Mouse (Mus musculus) thymus, postnatal 0 days (tissue): ENCODE data around the gene Mxd3. TPM values are rescaled to one million over a fixed set of nuclear protein-coding genes. Genes with fewer than 3 reads are reported as not detected.

Experiments
- polyA plus RNA-seq: library from polyadenylated mRNA; unstranded; fragments of >200 nt; fragmentation: Nextera tagmentation; extraction: Ambion mirVana; gene quantifications from 2 replicates; pipeline ENCODE4 v1.2.1, GENCODE M21; 2015

Gene Mxd3
- polyA plus RNA-seq, 1 experiment from 2014 or later = 66.6 TPM

Other genes starting within 250 kb of the Mxd3 start
- gene Uimc1, start 229.5 kb downstream of the Mxd3 start, polyA plus RNA-seq = 26.9 and 29.5 TPM in 2 replicates
- 13.0 and 14.1 TPM in 2 replicates for gene Zfp346, start 224.5 kb downstream of the Mxd3 start, polyA plus RNA-seq
- gene Gm17617, start 196.3 kb downstream of the Mxd3 start, polyA plus RNA-seq = not detected in 2 replicates
- gene Fgfr4, start 177.2 kb downstream of the Mxd3 start, polyA plus RNA-seq = 0.06 TPM in 1 of 2 replicates, not detected in the other
- gene Nsd1, start 120.0 kb downstream of the Mxd3 start, polyA plus RNA-seq = 52.6 and 73.8 TPM in 2 replicates
- 434 and 456 TPM in 2 replicates for gene Prelid1, start 9.3 kb downstream of the Mxd3 start, polyA plus RNA-seq
- 99.1 and 105 TPM in 2 replicates for gene Rab24, start 7.9 kb downstream of the Mxd3 start, polyA plus RNA-seq
- gene Lman2, start 33.0 kb upstream of the Mxd3 start, polyA plus RNA-seq = 94.2 and 97.1 TPM in 2 replicates
- 53.6 and 62.3 TPM in 2 replicates for gene Rgs14, start 39.9 kb upstream of the Mxd3 start, polyA plus RNA-seq
- gene Slc34a1, start 68.4 kb upstream of the Mxd3 start, polyA plus RNA-seq = 0.06 and 0.07 TPM in 2 replicates
- not detected in 2 replicates for gene Pfn3, start 85.4 kb upstream of the Mxd3 start, polyA plus RNA-seq
- 0.12 TPM in 1 of 2 replicates, not detected in the other for gene F12, start 97.0 kb upstream of the Mxd3 start, polyA plus RNA-seq
- gene Grk6, start 115.2 kb upstream of the Mxd3 start, polyA plus RNA-seq = 76.9 and 87.8 TPM in 2 replicates
- 0.27 and 0.46 TPM in 2 replicates for gene Prr7, start 134.4 kb upstream of the Mxd3 start, polyA plus RNA-seq
- 8.4 and 9.3 TPM in 2 replicates for gene Dbn1, start 158.3 kb upstream of the Mxd3 start, polyA plus RNA-seq
- gene Pdlim7, start 183.9 kb upstream of the Mxd3 start, polyA plus RNA-seq = 37.5 and 39.4 TPM in 2 replicates
- 2.6 and 2.7 TPM in 2 replicates for gene Dok3, start 199.5 kb upstream of the Mxd3 start, polyA plus RNA-seq
- gene Ddx41, start 206.8 kb upstream of the Mxd3 start, polyA plus RNA-seq = 51.6 and 54.2 TPM in 2 replicates
- gene Fam193b, start 241.3 kb upstream of the Mxd3 start, polyA plus RNA-seq = 39.6 and 50.0 TPM in 2 replicates
- 117 and 129 TPM in 2 replicates for gene Tmed9, start 243.9 kb upstream of the Mxd3 start, polyA plus RNA-seq